Mouse (Mus musculus) kidney, embryonic 15.5 days (tissue): Measurements from ENCODE around the gene Ptgis. TPM values are rescaled to one million over a fixed set of nuclear protein-coding genes. Genes with fewer than 3 reads are reported as not detected.
A peak's percentile ranks its signal among the peaks of the same experiment; 100 is the strongest.

Source experiments
- ATAC-seq: fragments of 200-750 bp; cut with Nextera tagmentation; replicated peaks from 2 replicates; pipeline ENCODE4 v1.8.0; 2017; ENCODE audit warnings: moderate TSS enrichment; ENCODE audit not compliant: low FRiP score
- H3K27ac ChIP-seq: fragments of 300-500 bp; sonication (generic); 2 replicates; pipeline ENCODE4 v1.5.1; 2015; ENCODE audit warnings: mild to moderate bottlenecking, inconsistent platforms
- H3K27me3 ChIP-seq: fragments of 300-500 bp; sonication (generic); 2 replicates; pipeline ENCODE4 v1.6.1; 2015; ENCODE audit warnings: inconsistent platforms
- H3K36me3 ChIP-seq: fragments of 300-500 bp; sonication (generic); 2 replicates; pipeline ENCODE4 v1.6.1; 2015; ENCODE audit warnings: inconsistent platforms
- H3K4me1 ChIP-seq: fragments of 300-500 bp; sonication (generic); 2 replicates; pipeline ENCODE4 v1.6.1; 2015; ENCODE audit warnings: inconsistent platforms
- H3K4me2 ChIP-seq: fragments of 300-500 bp; sonication (generic); 2 replicates; pipeline ENCODE4 v1.6.1; 2015; ENCODE audit warnings: moderate library complexity, mild to moderate bottlenecking, inconsistent platforms
- H3K4me3 ChIP-seq: fragments of 300-500 bp; sonication (generic); replicated peaks from 2 replicates; pipeline ENCODE4 v1.5.1; 2015; ENCODE audit warnings: mild to moderate bottlenecking, inconsistent platforms
- H3K9ac ChIP-seq: fragments of 300-500 bp; sonication (generic); 2 replicates; pipeline ENCODE4 v1.6.1; 2015; ENCODE audit warnings: mild to moderate bottlenecking, inconsistent platforms
- H3K9me3 ChIP-seq: fragments of 300-500 bp; sonication (generic); replicated peaks from 2 replicates; pipeline ENCODE4 v1.6.1; 2016; ENCODE audit warnings: inconsistent platforms
- WGBS: fragments of 180-500 bp; shearing (Covaris S2); methylation state at CpG from one replicate; pipeline ENCODE4 v1.1.7; 2015; ENCODE audit warnings: mixed read lengths; 5-methylcytosine and 5-hydroxymethylcytosine counted together
- polyA plus RNA-seq: library from polyadenylated mRNA; unstranded; fragments of >200 nt; fragmentation: Nextera tagmentation; extraction: Ambion mirVana; gene quantifications from 2 replicates; pipeline ENCODE4 v1.2.1, GENCODE M21; 2015

Ptgis gene
- polyA plus RNA-seq, 1 experiment from 2014 or later: 21.1 TPM

DNA sequence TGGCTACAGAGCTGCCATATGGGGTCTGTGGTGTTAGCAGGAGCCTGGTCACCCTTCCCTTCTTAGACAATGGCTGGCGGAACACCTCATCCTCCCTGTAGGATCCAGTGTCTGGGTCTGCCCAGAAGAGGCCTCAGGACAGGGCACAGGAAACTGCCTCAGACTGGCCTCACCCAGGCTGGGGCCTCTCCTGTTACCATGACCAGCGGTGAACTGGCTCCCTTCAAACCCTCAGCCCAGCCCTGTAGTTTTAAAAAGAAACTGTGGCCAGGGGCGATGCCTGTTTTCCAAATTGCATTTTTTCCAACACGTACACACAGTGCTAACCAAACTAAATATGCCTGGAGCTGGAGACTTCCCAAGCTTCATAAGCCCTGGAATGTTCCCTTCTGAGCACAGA is 20.7 kb upstream of the Ptgis start:
- ATAC-seq: 0 out of 2 replicates have a peak, but pooled peaks have one; percentile 29
- H3K4me2 ChIP-seq: no peak overlapping the region
- no peak overlapping the region for H3K4me3 ChIP-seq
- H3K27me3 ChIP-seq: no peaks in the 10 kb centered on the region
- H3K9me3 ChIP-seq: no peaks in the 10 kb centered on the region
- H3K36me3 ChIP-seq: no peaks in the 10 kb centered on the region
- 65% methylated on average over 4 of the region's 4 CpGs for WGBS
- 0 out of 2 replicates have a peak, but pooled peaks cover 7% of the 10 kb centered on the region for H3K4me1 ChIP-seq
- H3K9ac ChIP-seq: no peak overlapping the region
- H3K27ac ChIP-seq: no peak overlapping the region

DNA sequence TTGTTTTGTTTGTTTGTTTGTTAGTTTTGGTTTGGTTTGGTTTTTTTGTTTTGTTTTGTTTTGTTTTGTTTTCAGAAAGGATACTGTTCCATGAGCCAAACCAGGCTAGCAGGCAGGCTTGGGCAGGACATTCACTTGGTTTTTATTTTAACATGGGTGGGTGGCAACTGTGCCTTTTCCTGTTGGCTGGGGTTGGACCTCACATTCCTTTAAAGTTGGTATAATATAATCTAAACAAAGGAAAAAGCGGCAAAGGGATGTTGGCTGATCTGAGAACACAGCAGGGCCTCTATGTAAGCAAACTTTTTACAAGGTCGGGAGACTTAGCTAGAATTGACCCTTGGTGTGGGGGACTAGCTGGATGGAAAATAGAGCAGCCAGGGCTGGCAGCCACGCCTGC is 17.4 kb upstream of the Ptgis start:
- Histone ChIP-seq H3K4me1 (peaks cover 18% of the 10 kb centered on the region), H3K4me2 (no peak overlapping the region), H3K9ac (no peak overlapping the region), H3K27me3 (no peaks in the 10 kb centered on the region), H3K4me3 (no peak overlapping the region), H3K36me3 (no peaks in the 10 kb centered on the region), H3K27ac (no peak overlapping the region), H3K9me3 (no peaks in the 10 kb centered on the region)
- no peak for ATAC-seq
- 33% methylated on average over 3 of the region's 3 CpGs for WGBS

DNA sequence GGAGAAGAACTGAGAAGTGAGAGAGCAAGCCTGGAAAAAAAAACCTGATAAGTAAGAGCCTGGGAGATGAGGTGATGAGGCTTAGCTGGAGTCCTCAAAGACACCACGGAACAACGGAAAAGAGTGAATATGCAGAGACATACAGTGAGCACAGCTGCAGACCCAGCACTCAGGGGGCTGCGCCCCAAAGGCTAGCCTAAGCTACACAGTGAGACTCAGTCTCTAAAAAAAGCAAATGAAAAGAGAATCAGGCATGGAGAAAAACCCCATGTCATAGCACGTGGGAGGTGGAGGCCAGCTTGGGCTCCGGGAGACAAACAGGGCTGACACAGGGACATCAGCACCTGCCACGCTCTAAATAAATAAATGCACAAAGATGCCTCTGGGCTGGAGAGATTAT is 14.4 kb upstream of the Ptgis start:
- WGBS: 73% methylated on average over 6 of the region's 6 CpGs
- no peak for ATAC-seq
- no peaks in the 10 kb centered on the region for H3K27me3 ChIP-seq
- no peak overlapping the region for H3K27ac ChIP-seq
- no peak overlapping the region for H3K4me3 ChIP-seq
- no peak overlapping the region for H3K4me2 ChIP-seq
- no peak overlapping the region for H3K9ac ChIP-seq
- H3K36me3 ChIP-seq: no peaks in the 10 kb centered on the region
- H3K9me3 ChIP-seq: no peaks in the 10 kb centered on the region
- H3K4me1 ChIP-seq: peaks cover 38% of the 10 kb centered on the region

DNA sequence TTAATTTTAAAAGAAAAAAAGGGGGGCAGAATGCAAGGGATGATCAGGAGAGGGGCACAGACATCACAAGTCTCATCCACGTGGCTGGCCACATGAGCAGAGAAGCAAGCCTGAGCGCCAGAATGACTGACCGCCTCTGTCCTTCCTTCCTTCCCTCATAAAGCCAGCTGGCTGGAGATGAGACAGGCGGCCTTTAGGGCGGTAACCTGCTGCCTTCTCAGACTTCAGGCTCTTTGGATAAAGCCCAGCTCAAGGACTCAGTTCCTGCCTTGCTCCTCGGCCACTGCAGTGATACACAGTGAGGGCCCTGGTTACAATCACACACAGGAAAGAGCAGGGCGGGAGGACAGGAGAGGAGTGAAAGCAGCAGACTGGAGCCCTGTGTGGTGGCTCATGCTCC is 13.8 kb upstream of the Ptgis start:
- Histone ChIP-seq H3K4me1 (peaks cover 44% of the 10 kb centered on the region), H3K36me3 (no peaks in the 10 kb centered on the region), H3K9ac (no peak overlapping the region), H3K27ac (no peak overlapping the region), H3K4me2 (no peak overlapping the region), H3K27me3 (no peaks in the 10 kb centered on the region), H3K9me3 (no peaks in the 10 kb centered on the region), H3K4me3 (no peak overlapping the region)
- no peak for ATAC-seq
- 61% methylated on average over 7 of the region's 7 CpGs for WGBS

DNA sequence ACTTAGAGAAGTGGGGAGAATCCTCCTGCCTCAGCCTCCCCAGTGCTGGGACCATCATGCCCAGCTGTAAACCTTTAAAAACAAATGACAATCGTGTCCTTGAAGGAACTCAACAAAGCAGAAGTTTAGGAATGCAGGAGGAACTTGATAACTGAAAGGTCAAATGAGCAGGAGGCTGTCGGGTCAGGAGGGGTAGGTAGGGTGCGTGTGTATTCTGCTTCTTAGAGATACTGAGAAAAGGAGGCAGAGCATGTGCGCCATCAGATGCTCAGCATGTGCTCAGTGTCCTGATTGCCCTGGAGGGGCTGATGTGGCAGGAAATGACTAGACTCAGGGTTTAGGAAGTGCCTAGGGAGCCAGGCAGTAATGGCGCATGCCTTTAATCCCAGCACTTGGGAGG is 13.1 kb upstream of the Ptgis start:
- H3K9me3 ChIP-seq: no peaks in the 10 kb centered on the region
- no peak for ATAC-seq
- H3K4me1 ChIP-seq: peaks cover 47% of the 10 kb centered on the region
- no peak overlapping the region for H3K9ac ChIP-seq
- no peak overlapping the region for H3K4me2 ChIP-seq
- no peak overlapping the region for H3K27ac ChIP-seq
- no peaks in the 10 kb centered on the region for H3K36me3 ChIP-seq
- WGBS: 83% methylated on average over 5 of the region's 5 CpGs
- no peak overlapping the region for H3K4me3 ChIP-seq
- no peaks in the 10 kb centered on the region for H3K27me3 ChIP-seq

DNA sequence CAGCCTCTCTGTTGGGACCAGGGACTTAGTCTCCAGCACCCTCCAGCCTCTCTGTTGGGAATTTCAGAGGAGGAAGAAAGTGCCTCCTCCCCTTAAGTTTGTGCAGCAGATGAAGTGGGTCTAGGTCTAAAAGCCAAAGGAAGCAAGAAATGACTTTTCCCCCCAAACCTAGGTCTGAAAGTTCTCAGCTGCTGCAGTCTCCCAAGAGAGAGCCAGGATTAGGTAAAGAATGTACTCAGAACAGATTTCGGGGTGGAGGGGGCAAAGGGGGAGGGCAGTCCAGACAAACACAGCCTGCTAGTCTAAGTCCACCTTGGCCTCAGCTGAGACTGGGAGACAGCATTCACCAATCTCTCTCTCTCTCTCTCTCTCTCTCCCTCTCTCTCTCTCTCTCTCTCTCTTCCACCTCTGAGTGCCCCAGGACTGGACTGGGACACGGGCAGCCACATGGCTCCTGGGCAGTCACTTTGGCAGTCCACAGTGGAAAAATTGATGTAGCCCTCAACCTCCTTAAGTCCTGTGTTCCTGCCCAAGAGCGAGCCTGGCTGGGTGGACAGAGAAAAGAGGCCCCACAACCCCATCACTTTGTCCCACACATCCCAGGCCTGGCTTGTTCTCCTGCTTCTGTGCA is 11.8 kb upstream of the Ptgis start:
- H3K9ac ChIP-seq: no peak overlapping the region
- H3K4me2 ChIP-seq: no peak overlapping the region
- 45% methylated on average over 3 of the region's 3 CpGs for WGBS
- peak overlapping the region; percentile 52 for H3K27ac ChIP-seq
- no peaks in the 10 kb centered on the region for H3K27me3 ChIP-seq
- peaks cover 47% of the 10 kb centered on the region for H3K4me1 ChIP-seq
- H3K9me3 ChIP-seq: no peaks in the 10 kb centered on the region
- H3K36me3 ChIP-seq: no peaks in the 10 kb centered on the region
- no peak overlapping the region for H3K4me3 ChIP-seq
- ATAC-seq: no peak

DNA sequence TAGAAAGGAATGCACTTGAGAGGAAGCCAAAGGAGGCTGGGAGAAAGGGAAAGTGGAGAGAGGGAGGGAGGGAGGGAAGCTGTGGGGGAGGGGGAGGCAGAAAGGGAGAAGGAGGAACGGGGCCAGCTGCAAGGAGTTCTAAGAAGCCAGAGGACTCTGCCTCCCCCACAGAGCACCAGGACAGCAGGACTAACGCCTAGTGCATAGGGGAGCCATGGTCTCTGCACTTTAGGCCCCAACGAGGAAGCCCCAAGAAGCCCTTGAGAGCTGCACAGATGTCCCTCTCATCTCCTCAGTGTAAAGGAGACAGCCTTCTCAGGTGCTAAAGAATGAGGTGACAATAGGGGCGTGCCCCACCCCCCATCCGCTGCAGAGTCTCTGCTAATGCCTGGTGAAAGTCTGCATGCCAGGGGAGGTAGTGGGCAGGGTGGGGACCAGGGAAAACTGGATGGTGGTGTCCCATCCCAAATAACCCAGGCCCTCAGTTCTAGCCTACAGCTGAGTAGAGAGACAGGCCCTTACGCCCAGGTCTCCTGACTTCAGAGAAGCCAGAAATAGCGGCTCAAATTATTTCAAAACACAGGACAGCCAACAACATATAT is 10.4 kb upstream of the Ptgis start:
- ATAC-seq: peak; percentile 52
- 20% methylated on average over 7 of the region's 7 CpGs for WGBS
- Histone ChIP-seq H3K4me2 (peak overlapping the region; percentile 27), H3K9ac (no peak overlapping the region), H3K27ac (peak overlapping the region; percentile 81), H3K36me3 (no peaks in the 10 kb centered on the region), H3K4me3 (no peak overlapping the region), H3K9me3 (no peaks in the 10 kb centered on the region), H3K27me3 (no peaks in the 10 kb centered on the region), H3K4me1 (peaks cover 47% of the 10 kb centered on the region)

DNA sequence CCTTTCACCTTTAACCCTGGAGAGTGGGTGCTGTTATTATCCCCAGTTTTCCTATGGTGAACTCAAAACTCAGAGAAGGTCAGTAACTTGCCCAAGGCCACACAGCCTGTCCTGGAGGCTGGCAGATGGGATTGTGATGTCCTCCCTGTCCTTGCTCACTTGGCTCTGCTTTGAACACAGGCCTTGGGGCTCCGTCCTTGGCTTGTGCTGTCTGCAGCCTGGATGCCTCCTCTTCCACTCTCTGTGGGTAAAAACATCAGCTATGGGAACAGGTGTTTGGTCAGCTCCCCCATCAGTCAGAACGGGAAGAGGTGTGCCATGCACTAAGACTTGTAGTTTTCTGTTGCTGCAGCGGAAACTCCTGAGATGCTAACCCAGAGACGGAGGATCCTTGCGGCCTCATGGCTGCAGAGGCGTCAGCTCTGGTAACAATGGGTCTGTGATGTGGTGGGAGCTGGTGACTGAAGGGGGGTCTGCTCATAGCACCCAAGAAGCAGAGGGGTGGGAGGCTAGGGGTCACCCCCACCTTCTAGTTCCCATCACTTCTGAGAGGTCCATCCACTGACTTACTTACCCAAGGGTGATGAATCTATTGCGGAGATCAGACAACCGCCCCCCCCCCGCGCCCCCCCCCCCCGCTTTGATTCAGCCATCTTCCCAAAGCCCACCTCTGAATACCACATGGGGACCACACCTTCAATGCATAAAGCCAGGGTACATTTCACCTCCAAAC is 9.8 kb upstream of the Ptgis start:
- WGBS: 44% methylated on average over 10 of the region's 11 CpGs
- no peaks in the 10 kb centered on the region for H3K36me3 ChIP-seq
- H3K4me3 ChIP-seq: no peak overlapping the region
- H3K27ac ChIP-seq: peak overlapping the region; percentile 69
- H3K9me3 ChIP-seq: no peaks in the 10 kb centered on the region
- no peak overlapping the region for H3K9ac ChIP-seq
- no peak for ATAC-seq
- H3K27me3 ChIP-seq: no peaks in the 10 kb centered on the region
- peaks cover 47% of the 10 kb centered on the region for H3K4me1 ChIP-seq
- H3K4me2 ChIP-seq: no peak overlapping the region

DNA sequence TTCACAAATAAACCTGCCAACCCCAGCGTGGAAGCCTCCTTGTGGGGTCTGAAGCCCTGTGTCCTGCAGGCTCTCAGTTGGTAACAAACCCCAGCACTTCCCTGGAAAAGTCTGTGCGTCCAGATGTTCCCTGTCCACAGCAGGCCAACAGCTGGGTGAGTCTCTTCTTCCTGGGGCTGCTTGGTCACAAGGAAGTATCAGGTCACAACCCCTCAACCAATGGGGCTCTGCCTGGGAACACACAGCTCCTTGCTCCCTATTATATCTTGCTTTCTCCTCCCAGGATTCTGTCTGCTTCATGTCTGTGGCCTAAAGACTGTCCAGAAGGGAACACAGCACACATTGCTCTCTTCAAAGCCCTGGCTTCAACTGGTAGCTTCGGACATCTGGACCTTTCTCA is 9.2 kb upstream of the Ptgis start:
- H3K4me3 ChIP-seq: no peak overlapping the region
- H3K9me3 ChIP-seq: no peaks in the 10 kb centered on the region; the same call in 1 of the 2 replicates
- no peak; the same call in 1 of the 2 replicates for ATAC-seq
- WGBS: 22% methylated on average over 3 of the region's 3 CpGs
- peak overlapping the region; percentile 69 for H3K27ac ChIP-seq
- no peak overlapping the region for H3K4me2 ChIP-seq
- no peaks in the 10 kb centered on the region for H3K36me3 ChIP-seq
- peaks cover 45% of the 10 kb centered on the region for H3K4me1 ChIP-seq
- no peaks in the 10 kb centered on the region for H3K27me3 ChIP-seq
- H3K9ac ChIP-seq: no peak overlapping the region

DNA sequence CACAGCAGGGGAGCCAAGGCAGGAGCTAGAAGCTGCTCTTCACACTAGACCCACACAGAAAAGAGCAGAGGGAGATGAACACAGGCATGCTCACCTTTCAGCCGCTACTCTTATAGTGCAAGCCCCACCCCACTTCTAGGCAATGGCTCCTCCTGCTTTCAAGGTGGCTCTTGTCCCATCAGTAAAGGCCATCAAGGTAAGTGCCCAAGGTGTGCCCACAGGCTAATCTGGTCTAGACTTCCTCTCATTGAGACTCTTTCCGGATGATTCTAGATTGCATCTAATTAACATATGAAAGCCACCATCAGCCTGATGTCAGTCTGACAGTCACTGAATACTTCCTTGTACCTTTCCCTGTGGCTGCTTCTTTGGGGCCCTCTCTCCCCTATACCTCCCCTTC is 7.4 kb upstream of the Ptgis start:
- Histone ChIP-seq H3K4me1 (peaks cover 37% of the 10 kb centered on the region), H3K4me3 (no peak overlapping the region), H3K27me3 (no peaks in the 10 kb centered on the region), H3K27ac (no peak overlapping the region), H3K36me3 (no peaks in the 10 kb centered on the region), H3K4me2 (no peak overlapping the region), H3K9ac (no peak overlapping the region), H3K9me3 (no peaks in the 10 kb centered on the region; the same call in 1 of the 2 replicates)
- whole genome bisulfite sequencing: 51% methylated on average over 2 of the region's 2 CpGs
- ATAC-seq: no peak

DNA sequence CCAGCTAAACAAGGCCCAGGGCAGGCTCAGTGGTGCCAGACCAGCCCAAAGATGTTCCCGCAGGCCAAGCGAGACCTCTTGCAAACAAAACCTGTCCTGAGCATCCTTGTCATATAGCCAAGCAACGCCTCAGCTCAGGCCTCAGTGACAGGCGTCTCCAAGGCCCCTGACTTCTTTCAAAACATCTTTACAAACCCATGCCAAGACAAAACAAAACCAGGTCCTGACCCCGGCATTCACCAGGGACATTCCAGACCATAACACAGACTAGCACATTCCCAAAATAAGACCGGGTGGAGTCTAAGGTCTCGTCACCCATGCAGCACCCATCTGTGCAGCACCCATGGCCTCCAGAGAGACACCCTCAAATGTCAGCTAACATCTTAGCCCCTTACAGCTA is 6.3 kb upstream of the Ptgis start:
- Histone ChIP-seq H3K27ac (no peak overlapping the region), H3K9me3 (no peaks in the 10 kb centered on the region; the same call in 1 of the 2 replicates), H3K4me3 (no peak overlapping the region), H3K9ac (no peak overlapping the region), H3K36me3 (no peaks in the 10 kb centered on the region), H3K27me3 (peaks cover 2% of the 10 kb centered on the region; the same call in 1 of the 2 replicates), H3K4me2 (no peak overlapping the region), H3K4me1 (peaks cover 26% of the 10 kb centered on the region)
- 81% methylated on average over 7 of the region's 7 CpGs for WGBS
- ATAC-seq: no peak

DNA sequence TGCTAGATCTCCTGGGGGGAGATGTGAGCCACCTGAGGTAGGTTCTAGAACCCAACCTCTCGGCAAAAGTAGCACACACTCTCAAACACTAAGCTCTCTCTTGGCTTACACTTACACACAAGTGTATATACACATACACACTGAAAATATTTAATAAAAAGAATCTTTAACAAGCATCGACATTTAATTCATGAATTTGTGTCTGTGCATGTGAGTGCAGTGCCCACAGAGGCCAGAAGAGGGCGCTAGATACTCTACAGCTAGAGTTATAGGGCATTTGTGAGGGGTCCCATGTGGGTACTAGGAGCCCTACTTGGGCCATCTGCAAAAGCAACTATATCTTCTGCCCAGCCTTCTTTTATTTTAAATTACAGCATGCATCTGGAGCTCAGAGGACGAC is 4.5 kb upstream of the Ptgis start:
- Histone ChIP-seq H3K9me3 (no peaks in the 10 kb centered on the region; the same call in 1 of the 2 replicates), H3K27me3 (peaks cover 8% of the 10 kb centered on the region), H3K4me1 (peaks cover 25% of the 10 kb centered on the region), H3K9ac (no peak overlapping the region), H3K27ac (no peak overlapping the region), H3K4me3 (no peak overlapping the region), H3K36me3 (no peaks in the 10 kb centered on the region), H3K4me2 (no peak overlapping the region)
- WGBS: 77% methylated on average over 4 of the region's 4 CpGs
- ATAC-seq: no peak
